Mouse (Mus musculus): ENCODE measurements around the gene Cobll1. TPM values are rescaled to one million over a fixed set of nuclear protein-coding genes. Genes with fewer than 3 reads are reported as not detected.

Gene Cobll1
- polyA plus RNA-seq, 1 experiment from 2014 or later, result 3.4 TPM

GRCm38 (mm10) chr2:65260400-65260799 is 21.2 kb upstream of the Cobll1 start:
- H3K4me3 ChIP-seq, result no peak overlapping the region
- H3K36me3 ChIP-seq (replicated peaks), result no peaks in the 10 kb centered on the region
- WGBS, result 93% methylated on average over 4 of the region's 4 CpGs

GRCm38 (mm10) chr2:65257446-65257845 is 18.2 kb upstream of the Cobll1 start:
- no peaks in the 10 kb centered on the region for H3K4me1 ChIP-seq

More at GRCm38 (mm10) chr2:65260400-65260799, 21.2 kb upstream of the Cobll1 start:
- Histone ChIP-seq H3K4me2 (no peak overlapping the region), H3K9ac (no peak overlapping the region), H3K9me3 (no peaks in the 10 kb centered on the region), H3K4me1 (no peaks in the 10 kb centered on the region), H3K27me3 (replicated peaks) (no peaks in the 10 kb centered on the region), H3K27ac (no peak overlapping the region)
- no peak for ATAC-seq (replicated peaks)

GRCm38 (mm10) chr2:65256494-65257254 is 17.5 kb upstream of the Cobll1 start:
- WGBS, result 81% methylated on average over 6 of the region's 6 CpGs
- Histone ChIP-seq H3K4me3 (no peak overlapping the region), H3K4me1 (no peaks in the 10 kb centered on the region), H3K9me3 (no peaks in the 10 kb centered on the region), H3K36me3 (replicated peaks) (no peaks in the 10 kb centered on the region), H3K27ac (no peak overlapping the region), H3K4me2 (no peak overlapping the region), H3K9ac (no peak overlapping the region), H3K27me3 (replicated peaks) (no peaks in the 10 kb centered on the region)
- ATAC-seq (replicated peaks), result no peak

More at GRCm38 (mm10) chr2:65257446-65257845, 18.2 kb upstream of the Cobll1 start:
- H3K4me3 ChIP-seq, result no peak overlapping the region
- no peaks in the 10 kb centered on the region for H3K27me3 ChIP-seq (replicated peaks)
- no peaks in the 10 kb centered on the region for H3K9me3 ChIP-seq
- no peaks in the 10 kb centered on the region for H3K36me3 ChIP-seq (replicated peaks)
- WGBS, result 66% methylated on average over 2 of the region's 2 CpGs
- no peak overlapping the region for H3K4me2 ChIP-seq
- no peak overlapping the region for H3K27ac ChIP-seq
- no peak overlapping the region for H3K9ac ChIP-seq
- ATAC-seq (replicated peaks), result no peak

GRCm38 (mm10) chr2:65250589-65251104 is 11.4 kb upstream of the Cobll1 start:
- Histone ChIP-seq H3K4me2 (no peak overlapping the region), H3K36me3 (replicated peaks) (no peaks in the 10 kb centered on the region), H3K27me3 (replicated peaks) (no peaks in the 10 kb centered on the region), H3K27ac (no peak overlapping the region), H3K4me3 (no peak overlapping the region), H3K4me1 (no peaks in the 10 kb centered on the region), H3K9ac (no peak overlapping the region), H3K9me3 (no peaks in the 10 kb centered on the region)
- ATAC-seq (replicated peaks), result no peak
- 58% methylated on average over 5 of the region's 5 CpGs for WGBS

- Histone ChIP-seq H3K27me3 (replicated peaks) (no peaks in the 10 kb centered on the region), H3K27ac (no peak overlapping the region), H3K4me3 (no peak overlapping the region), H3K9ac (no peak overlapping the region), H3K4me1 (no peaks in the 10 kb centered on the region), H3K4me2 (no peak overlapping the region), H3K9me3 (no peaks in the 10 kb centered on the region), H3K36me3 (replicated peaks) (no peaks in the 10 kb centered on the region)
- WGBS, result 47% methylated on average over 2 of the region's 2 CpGs
- ATAC-seq (replicated peaks), result no peak
These were observed 10.4 kb upstream of the Cobll1 start for GRCm38 (mm10) chr2:65249575-65249974.

DNA sequence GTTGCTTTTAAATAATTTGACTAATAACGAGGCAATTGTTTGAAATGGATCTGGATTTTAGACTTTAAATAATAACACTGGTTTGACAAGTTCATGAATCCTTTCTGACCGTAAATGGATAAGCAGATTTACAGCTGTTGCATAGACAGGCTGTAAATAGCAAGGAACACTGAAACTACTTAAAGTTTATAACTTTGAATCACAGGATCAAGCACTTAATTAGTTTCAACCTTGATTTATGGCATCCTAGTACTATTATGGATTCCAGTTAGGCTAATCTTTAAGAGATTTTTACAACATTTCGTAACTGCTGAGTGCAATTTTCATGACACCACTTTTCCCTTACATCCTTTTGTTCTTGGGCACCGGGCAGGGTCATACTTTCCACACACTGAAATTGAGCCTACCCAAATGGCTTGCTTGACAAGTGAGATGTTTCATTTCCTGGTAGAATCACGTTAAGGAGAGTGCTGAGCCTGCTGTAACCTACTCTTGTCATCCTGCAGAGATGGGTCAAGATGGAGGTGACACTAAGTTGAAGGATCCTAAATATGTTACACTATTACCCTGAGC is 1.1 kb upstream of the Cobll1 start:
- Histone ChIP-seq H3K27me3 (replicated peaks) (peaks cover 6% of the 10 kb centered on the region; the same call in 1 of the 2 replicates), H3K36me3 (replicated peaks) (no peaks in the 10 kb centered on the region), H3K4me2 (no peak overlapping the region), H3K4me1 (peaks cover 18% of the 10 kb centered on the region), H3K9ac (no peak overlapping the region), H3K4me3 (no peak overlapping the region), H3K27ac (no peak overlapping the region), H3K9me3 (no peaks in the 10 kb centered on the region)
- 84% methylated on average over 5 of the region's 5 CpGs for WGBS
- ATAC-seq (replicated peaks), result no peak

GRCm38 (mm10) chr2:65238171-65238963 is 836 bp downstream of the Cobll1 start:
- WGBS, result under 1% methylated on average over 77 of the region's 114 CpGs

DNA sequence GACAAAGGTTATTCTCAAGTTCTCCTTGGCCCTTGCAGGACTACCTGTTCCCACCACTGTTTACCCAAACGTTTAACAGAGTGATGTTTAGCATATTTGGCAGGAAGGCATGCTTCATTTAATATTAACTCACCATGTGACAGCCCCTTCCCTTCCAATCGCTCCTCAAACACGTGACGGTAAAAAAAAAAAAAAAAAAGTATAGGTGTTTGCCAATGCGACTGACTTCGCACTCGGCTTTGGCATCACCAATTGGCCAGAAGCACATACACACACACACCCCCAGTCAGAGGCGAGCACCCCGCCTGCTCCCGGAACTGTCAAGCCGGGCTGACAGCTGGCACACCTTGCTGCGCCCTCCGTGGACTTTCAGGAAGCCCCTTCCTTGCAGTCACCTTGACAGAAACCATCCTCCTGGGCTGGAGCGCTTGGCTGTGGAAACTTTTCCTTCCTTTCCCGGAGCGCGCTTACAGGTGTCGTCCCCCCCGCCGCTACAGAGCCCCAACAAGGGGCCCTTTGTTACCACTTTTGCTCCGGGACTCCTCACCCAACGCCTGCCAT is 1.5 kb downstream of the Cobll1 start:
- ATAC-seq (replicated peaks), result peak; percentile 31
- WGBS, result under 1% methylated on average over 22 of the region's 22 CpGs
- peaks cover 6% of the 10 kb centered on the region; the same call in 1 of the 2 replicates for H3K27me3 ChIP-seq (replicated peaks)
- H3K27ac ChIP-seq, result no peak overlapping the region
- H3K9ac ChIP-seq, result peak overlapping the region; percentile 51
- H3K4me3 ChIP-seq, result peak overlapping the region; percentile 83
- H3K9me3 ChIP-seq, result no peaks in the 10 kb centered on the region
- no peaks in the 10 kb centered on the region for H3K36me3 ChIP-seq (replicated peaks)
- peak overlapping the region; percentile 99 for H3K4me2 ChIP-seq
- peaks cover 18% of the 10 kb centered on the region for H3K4me1 ChIP-seq

More at GRCm38 (mm10) chr2:65238171-65238963, 836 bp downstream of the Cobll1 start:
- Histone ChIP-seq H3K4me2 (peak overlapping the region; percentile 99), H3K27me3 (replicated peaks) (peaks cover 6% of the 10 kb centered on the region; the same call in 1 of the 2 replicates), H3K4me1 (peaks cover 18% of the 10 kb centered on the region), H3K27ac (peak overlapping the region; percentile 55), H3K9me3 (no peaks in the 10 kb centered on the region), H3K36me3 (replicated peaks) (no peaks in the 10 kb centered on the region), H3K9ac (peak overlapping the region; percentile 51), H3K4me3 (peak overlapping the region; percentile 83)
- ATAC-seq (replicated peaks), result peak; percentile 92

DNA sequence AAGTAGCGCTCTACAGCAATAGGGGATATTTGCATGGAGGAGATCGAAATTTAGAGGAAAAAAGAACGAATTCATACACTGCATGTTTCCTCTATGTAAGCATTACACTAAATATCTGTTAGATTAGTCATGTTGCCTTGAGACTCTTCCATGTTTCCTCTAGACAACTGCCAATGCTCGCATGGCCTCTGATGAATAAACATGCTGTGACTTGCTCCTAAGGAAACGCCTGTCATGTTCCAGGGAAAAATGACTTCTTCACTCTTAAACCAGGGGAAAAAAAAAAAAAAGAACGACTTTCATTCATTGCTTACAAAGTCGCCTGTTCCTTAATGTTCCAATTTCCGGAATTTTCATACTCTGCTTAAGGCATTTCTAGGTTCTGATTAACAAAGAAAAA is 2.1 kb downstream of the Cobll1 start:
- Histone ChIP-seq H3K4me2 (peak overlapping the region; percentile 99), H3K36me3 (replicated peaks) (no peaks in the 10 kb centered on the region), H3K9me3 (no peaks in the 10 kb centered on the region), H3K27me3 (replicated peaks) (peaks cover 6% of the 10 kb centered on the region; the same call in 1 of the 2 replicates), H3K9ac (no peak overlapping the region), H3K4me3 (peak overlapping the region; percentile 83; the same call in 1 of the 2 replicates), H3K27ac (no peak overlapping the region), H3K4me1 (peaks cover 18% of the 10 kb centered on the region)
- 57% methylated on average over 8 of the region's 8 CpGs for WGBS
- no peak for ATAC-seq (replicated peaks)

DNA sequence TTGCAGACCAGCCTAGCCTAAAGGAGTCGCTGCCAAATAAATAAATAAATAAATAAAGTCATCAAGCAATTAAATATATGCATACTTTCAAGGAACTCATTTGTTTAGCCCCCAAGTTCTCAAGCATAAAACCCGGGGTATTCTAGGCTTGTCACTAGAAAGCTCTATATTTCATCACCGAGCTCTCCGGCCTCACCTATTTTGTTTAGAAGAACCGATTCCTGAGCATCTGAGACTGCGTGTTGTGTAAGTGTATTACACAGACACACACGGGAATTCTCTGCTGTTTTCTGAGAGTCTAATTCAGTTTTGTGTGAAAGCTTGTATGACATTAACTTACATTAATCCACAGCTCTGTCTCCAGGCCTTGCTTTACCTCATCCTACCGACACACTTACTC is 2.6 kb downstream of the Cobll1 start:
- Histone ChIP-seq H3K4me3 (no peak overlapping the region), H3K27me3 (replicated peaks) (peaks cover 6% of the 10 kb centered on the region; the same call in 1 of the 2 replicates), H3K4me2 (peak overlapping the region; percentile 99; the same call in 1 of the 2 replicates)

GRCm38 (mm10) chr2:65232756-65233535 is 6.3 kb downstream of the Cobll1 start:
- Histone ChIP-seq H3K9me3 (no peaks in the 10 kb centered on the region), H3K36me3 (replicated peaks) (no peaks in the 10 kb centered on the region), H3K27ac (no peak overlapping the region), H3K4me1 (peaks cover 8% of the 10 kb centered on the region; the same call in 1 of the 2 replicates), H3K9ac (no peak overlapping the region), H3K27me3 (replicated peaks) (peaks cover 3% of the 10 kb centered on the region; the same call in 1 of the 2 replicates), H3K4me3 (no peak overlapping the region), H3K4me2 (no peak overlapping the region)
- no peak for ATAC-seq (replicated peaks)
- 90% methylated on average over 15 of the region's 15 CpGs for whole genome bisulfite sequencing

More for the DNA sequence above, 2.6 kb downstream of the Cobll1 start:
- Histone ChIP-seq H3K9ac (no peak overlapping the region), H3K9me3 (no peaks in the 10 kb centered on the region), H3K4me1 (peaks cover 18% of the 10 kb centered on the region), H3K27ac (no peak overlapping the region), H3K36me3 (replicated peaks) (no peaks in the 10 kb centered on the region)
- WGBS, result 86% methylated on average over 8 of the region's 8 CpGs
- no peak for ATAC-seq (replicated peaks)
